Mouse (Mus musculus) induced T-regulatory cell, adult 2 months (primary cell): ENCODE results near the gene Btaf1.
"Not testable (repeated sequence)": the region's sequence is repeated elsewhere in the genome, so short reads cannot be mapped to it uniquely, and the experiment has no call there.

Source experiments
- DNase-seq: peaks from one replicate; pipeline ENCODE4 v3.0.0-alpha.2; 2012; ENCODE audit warnings: low read depth

Gene Btaf1

DNA sequence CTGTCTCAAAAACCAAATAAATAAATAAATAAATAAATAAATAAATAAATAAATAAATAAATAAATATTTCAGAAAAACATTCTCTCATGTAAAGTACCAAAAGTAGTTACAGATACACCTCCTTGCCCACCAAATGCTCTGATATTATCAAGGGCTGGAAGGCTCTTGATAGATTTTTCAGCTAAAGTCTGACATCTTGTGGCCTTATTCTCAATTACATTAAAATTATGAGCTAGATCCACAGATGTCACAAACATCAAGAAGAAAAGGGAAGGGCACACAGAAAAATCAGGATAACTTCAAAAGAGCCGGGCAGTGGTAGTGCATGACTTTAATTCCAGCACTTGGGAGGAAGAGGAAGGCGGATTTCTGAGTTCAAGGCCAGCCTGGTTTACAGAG is 3.9 kb upstream of the Btaf1 start:
- peak; percentile 78 for DNase-seq

DNA sequence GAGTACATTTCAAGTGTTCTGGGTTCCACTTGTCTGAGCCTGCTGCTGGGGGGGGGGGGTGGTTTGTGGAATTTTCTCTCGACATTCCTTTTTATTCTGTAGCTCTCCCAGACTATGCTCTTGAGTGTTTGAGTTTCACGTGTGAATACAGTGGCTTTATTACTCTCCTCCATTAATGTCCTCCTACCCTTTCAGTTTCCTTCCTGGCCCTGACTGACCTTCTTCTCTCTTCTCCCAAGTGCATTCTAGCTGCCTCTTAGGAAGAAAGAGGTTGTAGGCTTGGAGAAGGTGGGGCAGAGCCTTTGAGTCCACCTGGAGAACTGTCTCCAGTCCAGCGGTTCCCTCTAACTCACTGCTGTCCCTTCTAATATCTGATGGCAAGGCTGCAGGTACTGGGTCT is 2.9 kb upstream of the Btaf1 start:
- no peak for DNase-seq

DNA sequence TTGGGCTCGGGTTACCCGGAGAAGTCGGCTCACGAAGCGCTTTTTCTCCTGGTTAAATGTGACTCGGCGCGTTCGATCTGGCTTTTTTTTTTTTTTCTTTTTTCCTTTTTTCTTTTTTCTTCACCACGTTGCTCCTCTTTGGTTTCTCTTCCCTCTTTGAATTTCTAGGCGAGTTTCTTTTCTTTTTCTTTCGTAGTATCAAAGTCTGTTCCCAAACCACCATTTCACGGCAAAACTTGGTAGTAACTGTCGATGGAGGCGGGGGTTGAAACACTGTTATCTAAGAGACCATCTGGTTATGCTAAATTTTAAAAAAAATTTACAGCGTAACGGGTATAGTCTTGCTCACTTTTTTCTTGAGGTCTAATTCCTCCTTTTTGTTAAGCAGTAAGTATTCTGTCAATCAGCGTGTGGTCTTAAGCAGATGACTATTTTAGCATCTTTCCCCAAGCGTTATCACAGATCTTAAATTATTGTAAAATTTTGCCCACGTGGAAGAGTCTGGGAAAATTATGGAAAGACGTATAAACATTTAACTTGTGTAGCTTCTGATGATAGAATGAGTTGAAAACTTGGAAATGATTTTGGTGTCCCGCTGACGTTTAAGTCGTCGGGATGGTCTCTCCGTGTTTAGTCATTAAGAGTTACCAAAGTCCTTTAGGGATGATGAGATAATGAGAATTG is 816 bp downstream of the Btaf1 start:
- peak; percentile 67 for DNase-seq

DNA sequence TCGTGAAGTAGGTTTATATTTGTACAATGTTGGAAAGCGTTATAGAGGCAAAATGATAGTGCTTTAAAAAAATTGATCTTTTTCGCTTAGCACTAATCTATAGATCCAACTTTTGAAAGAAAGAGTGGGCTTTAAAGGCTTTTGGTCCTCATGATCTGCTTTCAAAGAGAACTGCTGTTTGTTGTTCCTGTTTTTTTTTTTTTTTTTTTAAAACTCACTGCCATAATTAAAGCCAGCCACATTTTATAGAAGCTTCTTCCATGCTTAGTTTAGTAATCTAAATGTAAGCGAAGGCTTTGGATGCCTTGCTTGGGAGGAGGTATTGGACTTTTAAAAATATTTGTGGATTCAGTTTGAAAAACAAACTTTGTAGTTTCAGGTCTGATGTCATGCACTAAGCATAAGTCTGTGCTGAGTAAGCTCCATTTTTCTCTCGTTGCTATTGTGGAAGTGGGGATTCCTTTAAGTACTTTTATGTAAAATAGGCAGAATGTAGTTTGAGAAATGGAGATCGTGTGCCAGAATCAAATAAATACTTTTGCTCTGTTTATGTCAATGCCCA is 2.0 kb downstream of the Btaf1 start:
- DNase-seq: peak; percentile 31

DNA sequence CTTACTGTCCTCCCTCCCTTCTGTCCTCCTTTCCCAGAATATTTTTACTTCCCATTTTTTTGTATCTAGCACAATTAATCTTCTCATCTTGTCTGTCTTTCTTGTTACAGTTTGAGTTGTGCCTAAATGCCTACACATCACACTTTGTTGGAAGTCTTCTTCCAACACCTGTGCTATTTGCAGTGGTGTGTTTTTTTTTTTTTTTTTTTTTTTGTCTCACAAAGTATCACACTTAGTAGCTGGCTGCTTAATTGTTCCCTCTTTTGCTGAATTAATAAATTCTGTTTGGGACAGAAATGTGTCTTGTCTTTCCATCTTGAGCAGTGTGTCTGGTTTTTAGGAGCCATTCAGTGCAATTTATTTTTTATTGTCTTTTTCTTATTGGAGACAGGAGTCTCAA is 3.9 kb downstream of the Btaf1 start:
- DNase-seq: no peak

DNA sequence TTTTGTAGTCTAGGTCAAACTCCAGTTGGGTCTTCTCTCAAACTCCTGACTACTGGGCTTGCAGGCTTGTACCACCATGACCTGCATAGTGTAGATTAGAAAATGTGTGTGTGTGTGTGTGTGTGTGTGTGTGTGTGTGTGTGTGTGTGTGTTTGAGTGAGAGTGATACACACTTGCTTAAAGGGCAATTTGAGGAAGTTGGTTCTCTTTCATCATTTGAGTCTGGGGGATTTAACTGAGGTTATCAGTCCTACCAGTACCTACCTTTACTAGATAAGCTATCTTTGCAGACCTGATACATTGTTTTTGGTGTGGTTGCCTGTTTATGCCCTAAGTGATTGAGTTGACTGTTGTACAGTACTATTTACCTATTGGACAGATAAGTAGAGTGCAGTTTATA is 6.2 kb downstream of the Btaf1 start:
- no peak for DNase-seq

DNA sequence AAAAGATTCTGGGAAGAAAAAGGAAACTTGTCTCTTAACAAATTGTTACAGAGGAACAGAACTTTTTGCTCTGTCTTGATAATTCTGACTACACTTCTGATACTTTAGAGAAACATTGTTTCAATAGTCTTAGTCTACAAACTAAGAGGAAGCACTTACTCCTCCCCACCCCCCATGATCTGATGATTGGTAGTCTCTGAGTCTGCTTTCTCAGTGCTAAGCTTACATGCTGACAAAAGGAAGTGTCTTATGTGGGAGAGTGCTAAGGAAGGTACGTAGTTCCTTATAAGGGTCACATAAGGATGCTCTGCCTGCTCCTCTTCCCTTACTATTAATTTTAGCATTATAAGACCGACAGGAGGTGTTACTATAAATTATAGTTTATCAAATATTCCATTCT is 6.7 kb downstream of the Btaf1 start:
- peak; percentile 32 for DNase-seq

DNA sequence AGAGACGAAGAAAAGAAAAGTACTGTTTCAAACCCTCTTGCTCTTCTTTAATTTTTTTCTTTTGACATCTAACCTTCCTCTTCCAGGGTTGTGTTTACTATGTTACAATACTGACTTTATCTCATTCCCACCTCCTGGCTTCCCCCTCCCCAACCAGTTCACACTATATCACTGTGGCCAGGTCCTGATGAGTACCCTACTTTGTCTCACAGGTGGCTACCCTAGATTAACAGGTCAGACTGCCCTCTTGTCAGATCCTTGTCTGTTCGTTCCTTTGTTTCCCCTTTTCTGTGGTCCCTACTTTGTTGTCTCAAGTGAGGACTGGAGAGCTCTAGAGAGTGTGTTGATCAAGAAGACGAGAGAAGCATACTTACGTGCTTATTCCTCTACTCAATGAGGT is 10.4 kb downstream of the Btaf1 start:
- DNase-seq: no peak

DNA sequence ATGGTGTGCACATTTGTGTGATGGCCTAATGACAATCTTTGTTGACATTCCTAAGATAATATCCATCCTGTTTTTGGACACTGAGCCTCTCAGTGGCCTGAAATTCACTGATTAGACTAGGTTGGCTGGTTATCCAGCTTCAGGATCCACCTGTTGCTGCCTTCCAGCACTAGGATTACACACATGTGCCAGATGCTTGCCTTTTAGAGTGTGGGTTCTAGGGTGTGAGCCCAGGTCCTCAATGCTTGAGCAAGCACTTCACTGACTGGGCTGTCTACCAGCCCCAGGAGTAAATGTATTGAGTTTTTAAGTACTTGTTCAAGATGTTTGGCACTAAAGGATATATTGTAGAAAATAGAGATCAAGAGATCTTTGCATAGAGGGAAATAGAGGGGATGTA is 12.1 kb downstream of the Btaf1 start:
- no peak for DNase-seq

DNA sequence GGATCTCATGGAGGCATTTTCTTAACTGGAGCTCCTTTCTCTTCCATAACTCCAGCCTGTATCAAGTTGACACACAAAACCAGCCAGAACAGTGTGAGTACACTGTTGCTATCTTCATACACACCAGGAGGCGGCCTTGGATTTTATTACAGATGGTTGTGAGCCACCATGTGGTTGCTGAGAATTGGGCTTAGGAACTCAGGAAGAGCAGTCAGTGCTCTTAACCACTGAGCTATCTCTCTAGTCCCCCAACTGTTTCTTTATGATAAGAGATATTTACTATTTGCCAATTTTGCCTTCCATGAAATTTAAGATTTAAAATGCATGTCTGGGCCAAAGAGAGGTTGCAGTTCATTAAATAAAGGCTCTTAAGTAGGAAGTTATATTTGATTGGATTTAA is 14.2 kb downstream of the Btaf1 start:
- no peak for DNase-seq

DNA sequence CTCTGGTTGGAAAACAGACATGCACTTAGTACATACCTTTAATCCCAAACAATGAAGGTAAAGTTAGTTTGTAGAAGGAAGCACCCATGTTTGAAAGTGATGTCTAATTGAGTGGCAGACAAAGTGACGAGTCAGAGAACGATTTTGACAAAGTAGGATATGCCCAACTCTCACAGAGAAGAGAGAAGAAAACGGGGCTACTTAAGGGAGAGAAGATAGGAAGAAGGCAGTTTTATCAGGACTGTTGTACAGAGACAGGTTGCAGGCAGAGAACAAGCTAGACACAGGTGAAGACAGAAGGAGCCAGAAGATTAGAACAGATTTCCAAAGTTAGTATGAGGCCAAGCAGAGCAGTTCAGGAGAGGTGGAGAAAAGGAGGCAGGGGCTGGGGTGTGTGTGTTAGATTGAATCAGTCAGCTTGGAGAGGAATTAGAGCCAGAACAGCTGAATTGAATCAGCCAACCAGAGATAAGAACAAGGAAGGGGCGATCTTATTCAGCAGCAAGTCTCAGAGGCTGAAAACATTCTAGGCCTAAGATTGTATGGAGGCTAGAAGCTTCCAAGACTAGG is 27.8 kb downstream of the Btaf1 start:
- DNase-seq: no peak

DNA sequence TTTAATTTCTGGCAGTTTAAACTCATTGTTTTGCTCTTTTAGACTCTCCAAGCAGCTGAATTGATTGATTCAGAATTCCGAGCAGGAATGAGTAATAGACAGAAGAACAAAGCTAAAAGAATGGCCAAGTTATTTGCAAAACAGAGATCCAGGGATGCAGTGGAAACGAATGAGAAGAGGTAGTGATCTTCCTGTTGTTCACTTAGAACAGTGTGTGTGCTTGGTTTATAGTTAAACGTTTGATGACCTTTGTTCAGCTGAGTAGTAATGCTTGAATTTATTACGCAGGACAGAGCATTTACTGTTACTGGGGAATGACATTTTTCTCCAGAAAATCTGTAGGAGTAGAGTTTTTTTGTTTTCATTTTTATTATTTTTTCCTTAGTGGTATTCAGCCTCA is 32.5 kb downstream of the Btaf1 start:
- no peak for DNase-seq

DNA sequence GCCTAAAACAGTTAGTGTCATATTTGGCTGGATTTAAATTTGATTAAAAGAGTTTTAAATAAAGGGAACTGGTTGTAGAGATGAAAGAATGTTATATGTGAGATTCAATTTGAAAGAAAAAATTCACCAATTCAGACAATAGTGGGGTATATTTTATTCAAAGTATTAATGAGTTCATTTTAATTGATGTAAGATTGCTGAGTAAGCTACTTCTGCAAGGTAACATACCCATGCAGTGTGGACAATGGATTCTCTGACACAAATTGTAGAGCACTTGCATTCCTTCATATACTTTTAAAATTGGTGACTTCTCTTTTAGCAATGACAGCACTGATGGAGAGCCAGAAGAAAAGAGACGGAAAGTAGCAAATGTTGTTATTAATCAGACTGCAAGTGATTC is 35.4 kb downstream of the Btaf1 start:
- DNase-seq: no peak

DNA sequence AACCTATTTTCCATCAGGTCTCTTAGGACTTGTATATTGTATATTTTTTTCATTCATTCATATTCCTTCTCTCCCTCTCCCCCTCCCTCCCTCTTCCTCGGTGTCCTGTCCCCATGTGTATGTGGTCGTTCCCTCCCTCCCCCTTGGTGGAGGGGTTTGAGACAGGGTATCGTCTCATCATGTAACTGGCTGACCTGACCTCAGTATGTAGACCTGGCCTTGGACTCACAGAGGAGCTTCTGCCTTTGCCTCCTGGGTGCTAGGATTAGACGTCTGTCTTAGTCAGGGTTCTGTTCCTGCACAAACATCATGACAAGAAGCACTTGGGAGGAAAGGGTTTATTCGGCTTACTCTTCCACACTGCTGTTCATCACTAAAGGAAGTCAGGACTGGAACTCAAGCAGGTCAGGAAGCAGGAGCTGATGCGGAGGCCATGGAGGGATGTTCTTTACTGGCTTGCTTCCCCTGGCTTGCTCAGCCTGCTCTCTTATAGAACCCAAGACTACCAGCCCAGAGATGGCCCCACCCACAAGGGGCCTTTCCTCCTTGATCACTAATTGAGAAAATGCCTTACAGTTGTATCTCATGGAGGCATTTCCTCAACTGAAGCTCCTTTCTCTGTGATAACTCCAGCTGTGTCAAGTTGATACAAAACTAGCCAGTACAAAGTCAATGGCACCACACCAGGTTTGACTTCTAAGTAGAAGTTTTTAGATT is 36.8 kb downstream of the Btaf1 start:
- DNase-seq: not testable (repeated sequence)

DNA sequence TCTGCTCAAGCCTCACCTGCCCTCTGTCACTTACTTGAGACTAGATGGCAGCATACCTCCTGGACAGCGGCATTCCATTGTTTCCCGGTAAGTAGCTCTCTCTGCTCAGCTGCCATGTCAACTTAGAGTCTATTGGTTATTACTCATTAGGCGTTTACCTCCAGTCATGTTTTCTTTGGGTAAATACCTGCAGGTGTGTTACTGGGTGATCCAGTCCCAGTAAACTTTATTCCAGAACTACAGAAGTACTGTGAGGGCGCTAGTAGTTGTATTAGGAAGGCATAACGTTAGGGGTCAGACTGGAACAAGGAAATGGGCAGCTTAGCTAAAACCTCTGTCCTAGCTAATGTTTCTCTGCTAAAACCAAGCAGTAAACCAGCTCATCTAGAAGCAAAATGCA is 78.7 kb downstream of the Btaf1 start:
- no peak for DNase-seq

DNA sequence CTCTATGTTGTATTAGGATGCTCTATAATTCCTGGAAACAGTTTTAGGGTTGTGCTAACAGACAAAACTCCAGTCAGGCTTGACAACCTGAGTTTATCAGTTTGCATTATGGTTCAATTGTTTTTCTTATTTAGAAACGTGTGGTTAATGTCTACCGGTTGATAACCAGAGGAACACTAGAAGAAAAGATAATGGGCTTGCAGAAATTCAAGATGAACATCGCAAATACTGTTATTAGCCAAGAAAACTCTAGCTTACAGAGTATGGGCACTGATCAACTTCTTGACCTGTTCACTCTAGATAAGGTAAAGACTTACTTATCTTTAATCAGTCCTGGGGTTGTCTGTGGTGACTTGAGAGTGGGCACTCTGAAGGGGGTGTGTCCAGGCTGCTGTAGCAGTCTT is 84.0 kb downstream of the Btaf1 start:
- no peak for DNase-seq

DNA sequence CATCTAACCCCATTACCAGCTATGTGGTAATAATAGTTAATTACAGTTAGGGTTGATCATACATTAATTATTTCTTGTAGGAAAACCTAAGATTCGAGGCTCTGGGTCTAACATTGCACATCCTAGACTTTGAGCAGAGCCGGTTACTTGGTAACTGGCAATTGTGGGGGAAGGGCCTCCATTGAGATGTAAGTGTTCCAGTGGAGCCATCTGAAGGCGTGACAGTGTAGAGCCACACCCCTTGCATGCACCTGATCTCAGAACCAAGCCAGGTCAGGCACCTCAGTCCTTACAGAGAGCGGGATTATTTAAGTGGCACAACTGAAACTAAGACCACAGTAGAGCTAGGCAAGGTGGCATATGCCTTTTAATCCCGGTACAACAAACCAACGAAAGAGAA is 87.6 kb downstream of the Btaf1 start:
- no peak for DNase-seq

DNA sequence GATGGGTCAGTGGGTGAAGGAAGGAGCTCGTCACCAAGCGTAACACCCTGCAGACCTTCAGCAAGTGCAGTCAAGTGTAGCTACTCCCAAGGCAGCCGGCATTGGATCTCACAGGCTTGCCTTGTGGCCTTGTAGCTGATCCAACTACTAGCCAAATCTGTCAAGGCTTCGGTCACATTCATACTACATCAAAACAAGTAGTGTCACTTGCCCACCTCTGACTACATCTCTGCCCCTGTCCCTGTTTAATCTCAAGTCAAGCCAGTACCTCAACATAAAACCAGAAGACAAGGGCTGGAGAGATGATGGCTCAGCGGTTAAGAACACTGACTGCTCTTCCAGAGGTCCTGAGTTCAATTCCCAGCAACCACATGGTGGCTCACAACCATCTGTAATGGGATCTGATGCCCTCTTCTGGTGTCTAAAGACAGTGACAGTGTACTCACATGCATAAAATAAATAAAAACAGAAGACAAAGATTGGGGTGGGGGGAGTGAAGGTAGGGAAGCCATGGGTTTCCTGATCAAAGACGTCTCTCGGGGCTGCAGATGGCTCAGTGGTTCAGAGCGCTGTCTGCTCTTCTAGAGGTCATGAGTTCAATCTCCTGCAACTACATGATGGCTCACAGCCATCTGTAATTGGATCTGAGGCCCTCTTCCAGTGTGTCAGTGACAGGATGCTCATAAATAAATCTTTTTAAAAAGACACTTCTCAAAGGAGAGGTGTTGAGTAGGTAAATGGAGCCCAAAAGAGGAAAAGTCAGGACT is 88.5 kb downstream of the Btaf1 start:
- DNase-seq: no peak

DNA sequence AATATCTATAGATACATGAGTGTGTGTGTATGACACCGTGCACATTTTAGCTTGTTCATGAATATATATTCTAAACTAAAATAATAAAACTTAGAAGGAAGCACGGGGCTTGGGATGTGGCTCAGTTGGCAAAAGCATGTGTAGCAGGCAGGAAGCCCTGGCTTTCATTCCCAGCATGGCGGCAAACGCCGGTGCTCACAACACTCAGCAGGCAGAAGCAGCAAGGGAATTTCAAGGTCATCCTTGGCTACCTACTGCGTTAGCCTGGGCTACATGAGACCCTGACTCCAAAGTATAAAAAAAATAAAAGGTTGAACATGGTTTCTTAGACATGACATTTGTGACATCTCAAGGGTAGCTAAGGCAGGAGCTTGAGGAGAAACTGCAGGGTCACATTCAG is 91.0 kb downstream of the Btaf1 start:
- DNase-seq: no peak

DNA sequence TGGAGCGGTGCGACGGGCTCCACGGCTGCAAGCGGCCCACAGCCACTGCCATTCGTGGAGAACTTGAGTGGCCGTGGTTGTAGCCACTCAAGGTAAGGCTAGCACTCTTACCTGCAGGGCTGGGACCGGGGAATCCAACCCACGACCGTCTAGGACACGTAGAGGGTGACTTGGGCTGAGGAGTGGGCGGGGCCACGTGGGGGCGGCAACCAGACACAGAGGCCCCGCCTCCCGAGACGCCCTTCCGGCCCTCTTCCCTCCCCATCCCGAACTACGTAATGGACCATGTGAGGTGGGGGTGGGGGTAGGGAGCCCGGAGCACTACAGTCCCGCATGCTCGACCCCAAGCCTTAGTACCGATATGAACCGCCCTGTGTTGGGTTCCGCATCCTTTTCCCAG is 92.5 kb downstream of the Btaf1 start:
- peak; percentile 77 for DNase-seq

DNA sequence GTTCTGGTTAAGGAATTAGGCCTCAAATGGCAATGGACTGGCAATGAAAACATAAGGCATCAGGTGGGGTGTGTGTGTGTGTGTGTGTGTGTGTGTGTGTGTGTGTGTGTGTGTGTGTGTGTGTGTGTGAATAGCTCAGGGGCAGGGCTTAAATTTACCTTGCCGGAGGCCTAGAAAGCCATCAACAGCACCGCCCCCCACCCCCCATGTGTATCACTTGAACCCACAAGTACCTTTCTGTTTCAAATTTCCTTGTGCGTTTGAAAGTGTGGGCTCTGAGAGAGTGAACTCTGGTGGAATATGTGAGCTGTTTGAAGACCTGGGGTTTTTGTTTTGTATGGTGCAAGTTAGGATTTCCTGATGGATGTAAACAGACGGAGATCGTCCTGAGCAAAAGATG is 93.1 kb downstream of the Btaf1 start:
- DNase-seq: no peak

DNA sequence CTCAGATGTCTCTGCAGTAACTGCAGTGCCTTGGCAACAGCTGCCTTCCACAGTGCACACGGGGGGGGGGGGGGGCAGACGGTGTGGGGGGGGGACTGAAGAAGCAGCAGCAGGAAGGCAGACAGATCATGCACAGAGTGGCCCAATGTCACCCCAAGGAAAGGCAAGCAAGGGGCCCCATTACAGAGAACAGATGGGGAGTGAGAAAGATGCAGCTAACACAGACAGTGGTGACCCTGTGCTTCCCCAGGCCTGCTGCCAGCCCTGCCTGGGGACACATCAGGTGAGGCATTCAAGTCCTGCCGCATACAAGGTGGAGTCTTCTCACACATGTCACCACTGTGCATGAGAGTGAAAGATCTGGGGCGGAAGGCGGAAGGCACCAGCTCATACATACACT is 94.7 kb downstream of the Btaf1 start:
- DNase-seq: no peak

DNA sequence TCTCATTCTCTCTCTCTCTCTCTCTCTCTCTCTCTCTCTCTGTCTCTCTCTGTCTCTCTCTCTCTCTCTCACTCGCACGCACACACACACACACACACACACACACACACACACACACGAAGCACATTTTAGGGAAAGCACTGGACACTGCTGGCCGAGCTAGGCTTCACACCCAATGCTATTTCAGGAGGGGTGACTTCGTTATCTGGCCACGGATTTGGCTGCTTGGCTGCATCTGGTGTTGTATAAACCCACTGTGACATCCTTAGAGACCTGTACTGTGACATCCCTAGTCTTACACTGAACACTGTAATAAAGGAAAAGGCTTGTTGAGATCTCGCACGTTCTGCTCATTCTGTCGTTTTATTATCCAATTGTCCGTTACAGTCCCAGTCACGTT is 95.1 kb downstream of the Btaf1 start:
- DNase-seq: no peak
